Comparison of ENCODE assay signal across 13 mouse cellular contexts in genomic region chr7:82275529-82276204, GRCm38 (mm10). TPM values are rescaled to one million over a fixed set of nuclear protein-coding genes. Genes with fewer than 3 reads are reported as not detected.
DNase-seq lines count a peak whose midpoint lies in the region; ATAC-seq and TF ChIP-seq lines count a peak whose summit lies in the region.
"Had no signal": no experiment of that assay in that cellular context is flagged by ENCODE, and none has a peak within 500 bp of the region (broad histone marks: within the 10 kb centered on the region; RNA-seq: fewer than 3 reads in every experiment).

No protein-coding gene starts in this region.

- no peaks in the 10 kb centered on the region for H3K9me3 ChIP-seq in hindbrain, embryonic 16.5 days (ENCODE audit: control insufficient read depth, low read length)
- H3K9me3 ChIP-seq in hindbrain, embryonic 13.5 days = no peaks in the 10 kb centered on the region
- no peaks in the 10 kb centered on the region for H3K9me3 ChIP-seq in midbrain, postnatal 0 days (ENCODE audit: low read length)
- no peaks in the 10 kb centered on the region for H3K9me3 ChIP-seq in midbrain, embryonic 11.5 days (ENCODE audit: control insufficient read depth, low read length)
- H3K9me3 ChIP-seq in stomach, embryonic 15.5 days = no peaks in the 10 kb centered on the region
- H3K9me3 ChIP-seq: embryonic facial prominence, embryonic 15.5 days; midbrain, embryonic 10.5 days had no signal

- H3K9ac ChIP-seq in hindbrain, embryonic 16.5 days (ENCODE audit: low read depth, low read length) = no peak overlapping the region
- H3K9ac ChIP-seq in hindbrain, embryonic 13.5 days = no peak overlapping the region
- H3K9ac ChIP-seq in midbrain, postnatal 0 days (replicated peaks; ENCODE audit: low read length, poor library complexity, severe bottlenecking) = no peak overlapping the region
- no peak overlapping the region for H3K9ac ChIP-seq in midbrain, embryonic 11.5 days (ENCODE audit: low read length)
- no peak overlapping the region for H3K9ac ChIP-seq in stomach, embryonic 15.5 days
- H3K9ac ChIP-seq: embryonic facial prominence, embryonic 15.5 days had no signal

- peak; percentile 59 for TF ChIP-seq CTCF in midbrain, postnatal 0 days (IDR thresholded peaks at IDR 0.05)

- no peaks in the 10 kb centered on the region for H3K4me1 ChIP-seq in hindbrain, embryonic 16.5 days (ENCODE audit: control insufficient read depth, insufficient read depth, low read depth, low read length)
- H3K4me1 ChIP-seq in hindbrain, embryonic 13.5 days (replicated peaks) = no peaks in the 10 kb centered on the region
- no peaks in the 10 kb centered on the region for H3K4me1 ChIP-seq in midbrain, postnatal 0 days (ENCODE audit: insufficient read depth, low read length)
- no peaks in the 10 kb centered on the region for H3K4me1 ChIP-seq in midbrain, embryonic 11.5 days (ENCODE audit: control insufficient read depth, insufficient read depth, low read length)
- H3K4me1 ChIP-seq in stomach, embryonic 15.5 days = no peaks in the 10 kb centered on the region

- no peak overlapping the region for H3K4me3 ChIP-seq in hindbrain, embryonic 16.5 days (ENCODE audit: low read length)
- no peak overlapping the region for H3K4me3 ChIP-seq in hindbrain, embryonic 13.5 days
- no peak overlapping the region for H3K4me3 ChIP-seq in midbrain, postnatal 0 days (ENCODE audit: low read depth, low read length)
- no peak overlapping the region for H3K4me3 ChIP-seq in midbrain, embryonic 11.5 days (ENCODE audit: low read depth, low read length)
- H3K4me3 ChIP-seq in stomach, embryonic 15.5 days (replicated peaks) = no peak overlapping the region
- H3K4me3 ChIP-seq: embryonic facial prominence, embryonic 15.5 days; midbrain, embryonic 10.5 days had no signal

- WGBS in hindbrain, embryonic 16.5 days = 78% methylated on average over 18 of the region's 18 CpGs
- WGBS in hindbrain, embryonic 13.5 days = 77% methylated on average over 18 of the region's 18 CpGs
- WGBS in midbrain, postnatal 0 days = 80% methylated on average over 18 of the region's 18 CpGs
- WGBS in midbrain, embryonic 11.5 days = 76% methylated on average over 18 of the region's 18 CpGs
- WGBS in stomach, embryonic 15.5 days = 67% methylated on average over 18 of the region's 18 CpGs

- DNase-seq in midbrain, postnatal 0 days (ENCODE audit: low spot score) = peak; percentile 11
- DNase-seq in midbrain, embryonic 11.5 days (ENCODE audit: low spot score, missing footprints) = no peak
- peak; percentile 28 for DNase-seq in ZHBTc4 (ENCODE audit: low read depth, low spot score)
- DNase-seq in spleen, adult 18-20 months = no peak
- no peak for DNase-seq in heart, adult 18-20 months
- DNase-seq: gastrocnemius, postnatal 14 days had no signal

- no peak overlapping the region for H3K27ac ChIP-seq in hindbrain, embryonic 16.5 days (ENCODE audit: low read depth, low read length)
- no peak overlapping the region for H3K27ac ChIP-seq in hindbrain, embryonic 13.5 days
- no peak overlapping the region for H3K27ac ChIP-seq in midbrain, postnatal 0 days (ENCODE audit: low read depth, low read length)
- H3K27ac ChIP-seq in midbrain, embryonic 11.5 days (ENCODE audit: low read depth, low read length) = no peak overlapping the region
- H3K27ac ChIP-seq in stomach, embryonic 15.5 days = no peak overlapping the region
- H3K27ac ChIP-seq: embryonic facial prominence, embryonic 15.5 days; midbrain, embryonic 10.5 days had no signal

- peak; percentile 51; the same call in 1 of the 2 replicates for ATAC-seq in hindbrain, embryonic 16.5 days
- no peak for ATAC-seq in hindbrain, embryonic 13.5 days (ENCODE audit: low FRiP score)
- ATAC-seq in midbrain, postnatal 0 days (ENCODE audit: low FRiP score) = no peak
- ATAC-seq in midbrain, embryonic 11.5 days (ENCODE audit: low FRiP score) = no peak
- ATAC-seq in stomach, embryonic 15.5 days (ENCODE audit: insufficient read depth, low FRiP score, low read depth) = peak; percentile 31; the same call in 1 of the 2 replicates

- no peaks in the 10 kb centered on the region for H3K27me3 ChIP-seq in hindbrain, embryonic 16.5 days (replicated peaks; ENCODE audit: control insufficient read depth, insufficient read depth, low read length)
- H3K27me3 ChIP-seq in hindbrain, embryonic 13.5 days = no peaks in the 10 kb centered on the region
- H3K27me3 ChIP-seq in midbrain, postnatal 0 days (ENCODE audit: insufficient read depth, low read length) = no peaks in the 10 kb centered on the region
- H3K27me3 ChIP-seq in midbrain, embryonic 11.5 days (ENCODE audit: control insufficient read depth, insufficient read depth, low read length) = no peaks in the 10 kb centered on the region
- H3K27me3 ChIP-seq in stomach, embryonic 15.5 days (replicated peaks) = no peaks in the 10 kb centered on the region
- H3K27me3 ChIP-seq: embryonic facial prominence, embryonic 15.5 days had no signal

- no peaks in the 10 kb centered on the region for H3K36me3 ChIP-seq in hindbrain, embryonic 16.5 days (ENCODE audit: control insufficient read depth, insufficient read depth, low read length)
- H3K36me3 ChIP-seq in hindbrain, embryonic 13.5 days = no peaks in the 10 kb centered on the region
- peaks cover 8% of the 10 kb centered on the region; the same call in 1 of the 2 replicates for H3K36me3 ChIP-seq in midbrain, postnatal 0 days (ENCODE audit: insufficient read depth, low read length)
- no peaks in the 10 kb centered on the region for H3K36me3 ChIP-seq in midbrain, embryonic 11.5 days (ENCODE audit: control insufficient read depth, insufficient read depth, low read length)
- no peaks in the 10 kb centered on the region for H3K36me3 ChIP-seq in stomach, embryonic 15.5 days
- H3K36me3 ChIP-seq: embryonic facial prominence, embryonic 15.5 days; midbrain, embryonic 10.5 days had no signal

- H3K4me2 ChIP-seq in hindbrain, embryonic 16.5 days (ENCODE audit: low read length) = no peak overlapping the region
- H3K4me2 ChIP-seq in hindbrain, embryonic 13.5 days = no peak overlapping the region
- H3K4me2 ChIP-seq in midbrain, postnatal 0 days (ENCODE audit: low read depth, low read length, poor library complexity, severe bottlenecking) = no peak overlapping the region
- no peak overlapping the region for H3K4me2 ChIP-seq in midbrain, embryonic 11.5 days
- no peak overlapping the region for H3K4me2 ChIP-seq in stomach, embryonic 15.5 days
- H3K4me2 ChIP-seq: embryonic facial prominence, embryonic 15.5 days; liver, embryonic 11.5 days had no signal

RNA-seq across cellular contexts. Expression of gene Adamtsl3, which starts 59.8 kb away (rescaled TPM):
- 0.93 and 1.1 TPM in 2 replicates for polyA plus RNA-seq in hindbrain, embryonic 16.5 days (2015; fragmentation: Nextera tagmentation; extraction: Ambion mirVana)
- 0.43 and 0.44 TPM in 2 replicates for polyA plus RNA-seq in hindbrain, embryonic 13.5 days (2015; fragmentation: Nextera tagmentation; extraction: Ambion mirVana)
- 4.2 and 4.3 TPM in 2 replicates for total RNA-seq in midbrain, postnatal 0 days (2014; rRNA removed)
- polyA plus RNA-seq in midbrain, postnatal 0 days (2015; fragmentation: Nextera tagmentation; extraction: Ambion mirVana) = 0.91 and 1.2 TPM in 2 replicates
- polyA plus RNA-seq in midbrain, embryonic 11.5 days (2014; fragmentation: Nextera tagmentation; extraction: Ambion mirVana) = not detected in 2 replicates
- 1.1 and 1.3 TPM in 2 replicates for polyA plus RNA-seq in stomach, embryonic 15.5 days (2015; fragmentation: Nextera tagmentation; extraction: Ambion mirVana)
- total RNA-seq in heart, adult 18-20 months (2021) = 1 to 10 TPM; 6.0 to 6.4 TPM
- total RNA-seq: neutrophil, adult 5-6 weeks had no signal
- polyA plus RNA-seq: midbrain, embryonic 10.5 days had no signal

Comparison
In these comparisons a context has a peak if more than half of its experiments do, and no peak if none do; other contexts are left out.
1. ATAC-seq: peak in hindbrain, embryonic 16.5 days (single experiment) and stomach, embryonic 15.5 days (single experiment); none in hindbrain, embryonic 13.5 days (single experiment), midbrain, postnatal 0 days (single experiment) and midbrain, embryonic 11.5 days (single experiment).
2. DNase-seq: peak in midbrain, postnatal 0 days (single experiment) and ZHBTc4 (single experiment); none in midbrain, embryonic 11.5 days (single experiment), spleen, adult 18-20 months (0 of 2) and heart, adult 18-20 months (0 of 2).